Mouse (Mus musculus) heart, embryonic 12.5 days (tissue): ENCODE measurements around the gene Bcl6. TPM values are rescaled to one million over a fixed set of nuclear protein-coding genes. Genes with fewer than 3 reads are reported as not detected.

ENCODE experiments used
- ATAC-seq: fragments of 200-750 bp; cut with Nextera tagmentation; 2 replicates; pipeline ENCODE4 v1.8.0; 2017; ENCODE audit warnings: moderate TSS enrichment, moderate library complexity; ENCODE audit not compliant: insufficient number of reproducible peaks, low FRiP score
- H3K27ac ChIP-seq: fragments of 300-500 bp; sonication (generic); 2 replicates; pipeline ENCODE4 v1.5.1; 2016; ENCODE audit warnings: mild to moderate bottlenecking, moderate library complexity; ENCODE audit not compliant: poor library complexity, severe bottlenecking
- H3K27me3 ChIP-seq: fragments of 300-500 bp; sonication (generic); replicated peaks from 2 replicates; pipeline ENCODE4 v1.6.1; 2016; ENCODE audit warnings: mild to moderate bottlenecking, moderate library complexity
- H3K36me3 ChIP-seq: fragments of 300-500 bp; sonication (generic); 2 replicates; pipeline ENCODE4 v1.6.1; 2016; ENCODE audit warnings: mild to moderate bottlenecking, moderate library complexity
- H3K4me1 ChIP-seq: fragments of 300-500 bp; sonication (generic); replicated peaks from 2 replicates; pipeline ENCODE4 v1.6.1; 2016; ENCODE audit warnings: mild to moderate bottlenecking
- H3K4me2 ChIP-seq: fragments of 300-500 bp; sonication (generic); 2 replicates; pipeline ENCODE4 v1.6.1; 2016; ENCODE audit warnings: mild to moderate bottlenecking, moderate library complexity
- H3K4me3 ChIP-seq: fragments of 300-500 bp; sonication (generic); 2 replicates; pipeline ENCODE4 v1.5.1; 2016; ENCODE audit warnings: mild to moderate bottlenecking
- H3K9ac ChIP-seq: fragments of 300-500 bp; sonication (generic); 2 replicates; pipeline ENCODE4 v1.6.1; 2016; ENCODE audit warnings: mild to moderate bottlenecking, moderate library complexity
- H3K9me3 ChIP-seq: fragments of 300-500 bp; sonication (generic); replicated peaks from 2 replicates; pipeline ENCODE4 v1.6.1; 2016; ENCODE audit warnings: mild to moderate bottlenecking, moderate library complexity
- WGBS: fragments of 180-500 bp; shearing (Covaris S2); methylation state at CpG from one replicate; pipeline ENCODE4 v1.1.7; 2016; 5-methylcytosine and 5-hydroxymethylcytosine counted together
- polyA plus RNA-seq: library from polyadenylated mRNA; unstranded; fragments of >200 nt; fragmentation: Nextera tagmentation; extraction: Ambion mirVana; gene quantifications from 2 replicates; pipeline ENCODE4 v1.2.1, GENCODE M21; 2016

Bcl6 gene
- polyA plus RNA-seq, 1 experiment from 2014 or later: 0.24 TPM

DNA sequence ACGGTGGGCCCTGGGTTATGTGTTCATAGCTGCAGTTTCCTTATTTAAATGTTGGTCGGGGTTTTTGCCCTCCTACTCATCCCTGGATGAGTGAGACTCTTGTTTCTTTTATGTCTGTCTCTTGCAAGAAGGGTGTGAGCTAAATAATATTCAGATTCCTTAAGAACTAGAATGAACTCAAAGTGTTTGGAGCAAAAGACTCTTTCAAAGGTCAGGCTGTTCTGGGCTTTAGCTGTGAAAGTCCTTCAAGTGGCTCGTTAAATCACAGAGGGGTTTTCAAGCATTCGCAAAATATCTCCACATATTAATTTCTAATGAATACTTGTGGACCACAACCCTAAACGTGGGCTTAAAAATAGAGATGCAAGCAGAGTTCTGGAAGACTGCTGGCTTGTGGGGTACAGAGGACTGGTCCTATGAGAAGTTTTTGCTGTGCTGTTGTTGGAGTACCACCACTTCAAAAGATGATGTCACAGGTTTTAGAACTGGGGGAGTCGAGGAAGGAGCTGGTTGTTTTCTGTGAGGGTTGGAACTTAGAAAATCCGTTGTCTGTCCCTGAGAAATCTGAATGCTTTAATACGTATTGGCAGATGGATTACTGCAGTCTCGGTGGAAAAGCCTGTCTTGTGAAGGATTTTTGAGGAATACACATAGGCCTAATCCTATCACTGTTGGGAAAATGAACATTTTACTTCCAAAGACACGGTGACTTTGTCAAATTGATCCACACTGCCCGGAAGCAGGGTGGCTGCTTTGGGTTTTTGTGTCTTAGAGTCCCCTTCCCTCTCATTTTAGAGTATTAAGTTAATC is 1.7 kb upstream of the Bcl6 start:
- Histone ChIP-seq H3K9me3 (no peaks in the 10 kb centered on the region), H3K4me1 (peaks cover 35% of the 10 kb centered on the region), H3K9ac (peak overlapping the region; percentile 97), H3K27ac (peak overlapping the region; percentile 97), H3K4me2 (peak overlapping the region; percentile 97), H3K27me3 (no peaks in the 10 kb centered on the region), H3K4me3 (peak overlapping the region; percentile 92), H3K36me3 (no peaks in the 10 kb centered on the region)
- ATAC-seq: no peak
- 45% methylated on average over 11 of the region's 11 CpGs for WGBS

DNA sequence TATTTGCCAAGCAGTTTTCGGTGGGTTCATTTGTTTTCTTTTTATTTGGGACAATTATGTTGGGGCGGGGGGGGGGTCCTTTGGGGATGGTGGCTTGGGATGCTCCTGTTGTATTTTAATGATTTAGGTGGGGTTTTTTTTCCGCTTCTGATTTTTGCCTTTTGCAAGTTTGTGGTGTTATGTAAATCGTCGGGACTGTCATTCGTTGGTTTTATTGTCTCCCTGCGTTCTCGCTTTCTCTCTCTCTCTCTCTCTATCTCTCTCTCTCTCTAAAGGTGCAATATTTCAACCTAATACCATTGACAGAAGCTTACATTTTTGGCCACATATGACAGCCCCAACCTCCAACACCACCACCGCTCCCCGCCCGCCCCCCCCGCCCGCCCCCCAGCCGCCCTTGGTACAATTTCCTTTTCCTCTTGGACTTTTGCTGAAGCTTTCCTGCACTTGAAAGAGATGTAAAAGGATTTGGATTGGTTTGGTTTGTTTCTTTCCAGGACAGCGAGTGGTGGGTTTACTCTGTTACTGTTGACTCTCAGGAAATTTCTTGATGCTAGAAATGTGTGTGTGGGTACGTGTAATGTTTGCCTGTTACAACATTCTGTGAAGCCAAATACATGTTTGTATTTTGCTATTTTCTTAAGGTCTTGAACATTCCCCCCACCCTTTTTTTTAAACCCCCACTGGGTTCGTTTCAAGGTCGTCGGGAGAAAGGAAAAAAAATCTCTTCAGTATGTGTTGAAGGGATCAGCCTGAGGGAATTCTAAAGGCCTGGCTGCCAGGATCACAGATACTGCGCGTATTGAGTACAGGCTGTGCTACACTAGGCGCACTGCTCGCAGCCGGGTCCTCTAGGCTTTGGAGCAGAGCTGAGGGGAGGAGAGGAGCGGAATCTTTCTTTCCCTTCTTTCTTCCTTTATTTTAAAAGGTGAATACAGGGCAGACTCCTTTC is 833 bp upstream of the Bcl6 start:
- peak overlapping the region; percentile 92 for H3K4me3 ChIP-seq
- peak overlapping the region; percentile 97 for H3K4me2 ChIP-seq
- no peaks in the 10 kb centered on the region for H3K9me3 ChIP-seq
- peaks cover 35% of the 10 kb centered on the region for H3K4me1 ChIP-seq
- no peaks in the 10 kb centered on the region for H3K27me3 ChIP-seq
- H3K27ac ChIP-seq: peak overlapping the region; percentile 97
- H3K36me3 ChIP-seq: no peaks in the 10 kb centered on the region
- 3% methylated on average over 25 of the region's 25 CpGs for WGBS
- ATAC-seq: no peak
- H3K9ac ChIP-seq: peak overlapping the region; percentile 97

- Histone ChIP-seq H3K27me3 (no peaks in the 10 kb centered on the region), H3K36me3 (no peaks in the 10 kb centered on the region), H3K9ac (peak overlapping the region; percentile 97), H3K4me2 (peak overlapping the region; percentile 97), H3K27ac (peak overlapping the region; percentile 97), H3K4me3 (peak overlapping the region; percentile 92), H3K4me1 (peaks cover 33% of the 10 kb centered on the region), H3K9me3 (no peaks in the 10 kb centered on the region)
- 0% methylated on average over 13 of the region's 13 CpGs for WGBS
- no peak for ATAC-seq
Observed at GRCm38 (mm10) chr16:23988157-23988465, 541 bp downstream of the Bcl6 start.

GRCm38 (mm10) chr16:23987341-23988156 is 1.1 kb downstream of the Bcl6 start:
- no peaks in the 10 kb centered on the region for H3K27me3 ChIP-seq
- WGBS: under 1% methylated on average over 64 of the region's 64 CpGs

GRCm38 (mm10) chr16:23986871-23987270 is 1.8 kb downstream of the Bcl6 start:
- WGBS: 1% methylated on average over 17 of the region's 17 CpGs
- no peaks in the 10 kb centered on the region for H3K27me3 ChIP-seq
- H3K4me1 ChIP-seq: peaks cover 35% of the 10 kb centered on the region
- peak overlapping the region; percentile 97 for H3K9ac ChIP-seq
- H3K4me2 ChIP-seq: peak overlapping the region; percentile 97
- H3K4me3 ChIP-seq: peak overlapping the region; percentile 92
- H3K36me3 ChIP-seq: no peaks in the 10 kb centered on the region
- no peaks in the 10 kb centered on the region for H3K9me3 ChIP-seq
- no peak overlapping the region for H3K27ac ChIP-seq
- ATAC-seq: no peak

More at GRCm38 (mm10) chr16:23987341-23988156, 1.1 kb downstream of the Bcl6 start:
- Histone ChIP-seq H3K9ac (peak overlapping the region; percentile 97), H3K9me3 (no peaks in the 10 kb centered on the region), H3K4me1 (peaks cover 32% of the 10 kb centered on the region), H3K4me3 (peak overlapping the region; percentile 92), H3K27ac (peak overlapping the region; percentile 97), H3K36me3 (no peaks in the 10 kb centered on the region), H3K4me2 (peak overlapping the region; percentile 97)
- ATAC-seq: peak; percentile 46

- ATAC-seq: no peak
- Histone ChIP-seq H3K9me3 (no peaks in the 10 kb centered on the region), H3K27ac (peak overlapping the region; percentile 19; the same call in 1 of the 2 replicates), H3K9ac (peak overlapping the region; percentile 37; the same call in 1 of the 2 replicates), H3K4me3 (peak overlapping the region; percentile 92), H3K4me2 (peak overlapping the region; percentile 97), H3K27me3 (no peaks in the 10 kb centered on the region), H3K4me1 (peaks cover 39% of the 10 kb centered on the region), H3K36me3 (no peaks in the 10 kb centered on the region)
- WGBS: 8% methylated on average over 3 of the region's 3 CpGs
Observed at GRCm38 (mm10) chr16:23986176-23986575, 2.5 kb downstream of the Bcl6 start.

GRCm38 (mm10) chr16:23985467-23985861 is 3.2 kb downstream of the Bcl6 start:
- H3K36me3 ChIP-seq: no peaks in the 10 kb centered on the region
- H3K27ac ChIP-seq: no peak overlapping the region
- ATAC-seq: no peak
- peak overlapping the region; percentile 97 for H3K4me2 ChIP-seq
- H3K9me3 ChIP-seq: no peaks in the 10 kb centered on the region
- peak overlapping the region; percentile 57; the same call in 1 of the 2 replicates for H3K4me3 ChIP-seq
- WGBS: 4% methylated on average over 6 of the region's 6 CpGs
- H3K9ac ChIP-seq: no peak overlapping the region
- H3K4me1 ChIP-seq: peaks cover 40% of the 10 kb centered on the region
- peaks cover 2% of the 10 kb centered on the region for H3K27me3 ChIP-seq

- WGBS: under 1% methylated on average over 22 of the region's 22 CpGs
- H3K27ac ChIP-seq: peak overlapping the region; percentile 3
- peaks cover 8% of the 10 kb centered on the region for H3K27me3 ChIP-seq
Observed at GRCm38 (mm10) chr16:23984760-23985466, 3.7 kb downstream of the Bcl6 start.

GRCm38 (mm10) chr16:23984183-23984582 is 4.5 kb downstream of the Bcl6 start:
- peak overlapping the region; percentile 97 for H3K4me2 ChIP-seq
- H3K27ac ChIP-seq: no peak overlapping the region; the same call in 1 of the 2 replicates
- peaks cover 39% of the 10 kb centered on the region for H3K4me1 ChIP-seq
- no peaks in the 10 kb centered on the region for H3K9me3 ChIP-seq
- H3K9ac ChIP-seq: peak overlapping the region; percentile 70; the same call in 1 of the 2 replicates
- ATAC-seq: peak; percentile 49; the same call in 1 of the 2 replicates
- no peaks in the 10 kb centered on the region for H3K36me3 ChIP-seq
- WGBS: 1% methylated on average over 22 of the region's 22 CpGs
- peaks cover 15% of the 10 kb centered on the region for H3K27me3 ChIP-seq
- H3K4me3 ChIP-seq: peak overlapping the region; percentile 57

More at GRCm38 (mm10) chr16:23984760-23985466, 3.7 kb downstream of the Bcl6 start:
- H3K4me2 ChIP-seq: peak overlapping the region; percentile 97
- peaks cover 40% of the 10 kb centered on the region for H3K4me1 ChIP-seq
- no peak for ATAC-seq
- no peaks in the 10 kb centered on the region for H3K36me3 ChIP-seq
- H3K9me3 ChIP-seq: no peaks in the 10 kb centered on the region
- H3K9ac ChIP-seq: peak overlapping the region; percentile 70
- H3K4me3 ChIP-seq: peak overlapping the region; percentile 57
